Mouse (Mus musculus) midbrain, embryonic 13.5 days (tissue): ENCODE measurements around the gene Trpc4ap. TPM values are rescaled to one million over a fixed set of nuclear protein-coding genes. Genes with fewer than 3 reads are reported as not detected.
"Not testable (repeated sequence)": the region's sequence is repeated elsewhere in the genome, so short reads cannot be mapped to it uniquely, and the experiment has no call there.

ENCODE experiments used
- ATAC-seq: fragments of 200-750 bp; cut with Nextera tagmentation; 2 replicates; pipeline ENCODE4 v1.8.0; 2017; ENCODE audit warnings: mild to moderate bottlenecking, moderate TSS enrichment, moderate library complexity
- H3K27ac ChIP-seq: fragments of 300-500 bp; sonication (generic); 2 replicates; pipeline ENCODE4 v1.5.1; 2015; ENCODE audit warnings: inconsistent platforms, mild to moderate bottlenecking, moderate library complexity
- H3K27me3 ChIP-seq: fragments of 300-500 bp; sonication (generic); 2 replicates; pipeline ENCODE4 v1.6.1; 2015; ENCODE audit warnings: mild to moderate bottlenecking, inconsistent platforms
- H3K36me3 ChIP-seq: fragments of 300-500 bp; sonication (generic); 2 replicates; pipeline ENCODE4 v1.6.1; 2015; ENCODE audit warnings: mild to moderate bottlenecking, inconsistent platforms
- H3K4me1 ChIP-seq: fragments of 300-500 bp; sonication (generic); replicated peaks from 2 replicates; pipeline ENCODE4 v1.6.1; 2015; ENCODE audit warnings: inconsistent platforms
- H3K4me2 ChIP-seq: fragments of 300-500 bp; sonication (generic); replicated peaks from 2 replicates; pipeline ENCODE4 v1.6.1; 2015; ENCODE audit warnings: moderate library complexity, mild to moderate bottlenecking, inconsistent platforms
- H3K4me3 ChIP-seq: fragments of 300-500 bp; sonication (generic); replicated peaks from 2 replicates; pipeline ENCODE4 v1.5.1; 2015; ENCODE audit warnings: mild to moderate bottlenecking, inconsistent platforms
- H3K9ac ChIP-seq: fragments of 300-500 bp; sonication (generic); replicated peaks from 2 replicates; pipeline ENCODE4 v1.6.1; 2015; ENCODE audit warnings: mild to moderate bottlenecking, inconsistent platforms
- H3K9me3 ChIP-seq: fragments of 300-500 bp; sonication (generic); 2 replicates; pipeline ENCODE4 v1.6.1; 2016; ENCODE audit warnings: mild to moderate bottlenecking, inconsistent platforms
- WGBS: fragments of 180-500 bp; shearing (Covaris S2); methylation state at CpG from one replicate; pipeline ENCODE4 v1.1.7; 2015; 5-methylcytosine and 5-hydroxymethylcytosine counted together
- polyA plus RNA-seq: library from polyadenylated mRNA; unstranded; fragments of >200 nt; fragmentation: Nextera tagmentation; extraction: Ambion mirVana; gene quantifications from 2 replicates; pipeline ENCODE4 v1.2.1, GENCODE M21; 2015

The Trpc4ap gene
- polyA plus RNA-seq, result 157 and 169 TPM in 2 replicates

DNA sequence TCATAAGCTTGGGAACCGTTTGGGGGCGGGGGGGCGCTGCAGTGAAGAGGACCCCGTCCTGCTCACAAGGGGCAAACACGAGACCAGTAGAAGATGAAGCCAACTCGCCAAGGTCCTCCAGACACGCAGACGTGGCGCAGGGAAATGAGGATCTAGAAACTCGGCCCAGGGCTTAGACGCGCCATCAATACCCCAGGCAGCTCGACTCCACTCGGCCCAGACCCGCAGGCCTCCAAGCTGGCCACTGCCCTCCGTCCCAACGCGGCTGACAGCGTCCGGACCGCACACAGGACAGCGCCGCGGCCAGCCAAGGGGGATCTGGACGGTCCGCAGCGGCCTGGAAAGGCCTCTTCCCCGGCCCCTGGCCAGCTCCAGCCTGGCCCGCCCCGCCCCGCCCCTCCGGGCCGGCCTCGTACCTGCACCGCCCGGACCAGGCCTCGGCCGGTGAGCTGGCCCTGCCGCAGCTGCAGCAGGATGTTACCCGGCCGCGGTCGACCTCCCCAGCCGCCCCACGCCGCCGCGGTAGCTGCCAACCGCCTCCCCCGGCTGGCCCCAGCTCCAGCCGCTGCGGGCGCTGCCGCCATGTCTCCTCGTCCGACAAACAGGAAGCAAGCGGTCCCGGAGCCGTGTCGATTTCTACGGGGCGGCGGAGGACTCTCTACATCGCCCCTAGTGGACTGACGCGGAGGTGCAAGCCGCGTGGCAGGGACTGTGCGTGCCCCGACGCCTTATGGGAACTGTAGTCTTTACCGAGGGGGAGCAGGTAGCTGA is at the start of gene Trpc4ap:
Gene Trpc4ap, minus strand, starts transcription at position 662 of the 771 bp plus-strand sequence.
- Histone ChIP-seq H3K9me3 (no peaks in the 10 kb centered on the region), H3K4me1 (peaks cover 28% of the 10 kb centered on the region), H3K27ac (peak within 1 kb of the TSS; percentile 94), H3K4me3 (peak within 1 kb of the TSS; percentile 81), H3K4me2 (peak within 1 kb of the TSS; percentile 89), H3K27me3 (no peaks in the 10 kb centered on the region), H3K36me3 (peaks cover 6% of the 10 kb centered on the region), H3K9ac (peak within 1 kb of the TSS; percentile 94)
- ATAC-seq, result peak; percentile 97
- 1% methylated on average over 67 of the region's 72 CpGs for WGBS

GRCm38 (mm10) chr2:155737803-155738202 is 45.6 kb upstream of the Trpc4ap start:
- WGBS, result 68% methylated on average over 9 of the region's 9 CpGs
- H3K27me3 ChIP-seq, result no peaks in the 10 kb centered on the region
- ATAC-seq, result no peak
- no peak overlapping the region for H3K9ac ChIP-seq
- no peak overlapping the region for H3K4me3 ChIP-seq
- H3K4me2 ChIP-seq, result no peak overlapping the region
- H3K36me3 ChIP-seq, result no peaks in the 10 kb centered on the region
- no peaks in the 10 kb centered on the region for H3K9me3 ChIP-seq
- no peaks in the 10 kb centered on the region for H3K4me1 ChIP-seq
- H3K27ac ChIP-seq, result no peak overlapping the region

GRCm38 (mm10) chr2:155736936-155737335 is 44.8 kb upstream of the Trpc4ap start:
- WGBS, result 85% methylated on average over 6 of the region's 6 CpGs
- H3K4me2 ChIP-seq, result no peak overlapping the region
- no peak overlapping the region for H3K9ac ChIP-seq
- H3K27ac ChIP-seq, result no peak overlapping the region
- no peak for ATAC-seq
- H3K9me3 ChIP-seq, result no peaks in the 10 kb centered on the region
- H3K36me3 ChIP-seq, result no peaks in the 10 kb centered on the region
- H3K4me3 ChIP-seq, result no peak overlapping the region
- H3K4me1 ChIP-seq, result no peaks in the 10 kb centered on the region
- H3K27me3 ChIP-seq, result no peaks in the 10 kb centered on the region

DNA sequence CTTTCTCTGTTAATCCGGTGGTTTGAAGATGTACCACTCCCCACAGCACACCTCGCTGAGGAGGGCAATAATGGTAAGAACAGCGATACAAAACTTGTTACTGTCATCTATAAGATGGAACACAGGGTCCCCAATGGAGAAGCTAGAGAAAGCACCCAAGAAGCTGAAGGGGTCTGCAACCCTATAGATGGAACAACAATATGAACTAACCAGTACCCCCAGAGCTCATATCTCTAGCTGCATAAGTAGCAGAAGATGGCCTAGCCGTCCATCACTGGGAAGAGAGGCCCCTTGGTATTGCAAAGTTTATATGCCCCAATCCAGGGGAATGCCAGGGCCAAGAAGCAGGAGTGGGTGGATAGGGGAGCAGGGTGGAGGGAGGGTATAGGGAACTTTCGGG is 43.6 kb upstream of the Trpc4ap start, which contains the start of gene Gm17581:
Gene Gm17581, minus strand, starts transcription at position 101 of the 400 bp plus-strand sequence.
- not testable (repeated sequence) for H3K4me1 ChIP-seq, H3K4me3 ChIP-seq, H3K9ac ChIP-seq, H3K36me3 ChIP-seq, ATAC-seq, H3K4me2 ChIP-seq, H3K27me3 ChIP-seq, H3K27ac ChIP-seq, H3K9me3 ChIP-seq
- 85% methylated on average over 5 of the region's 5 CpGs for WGBS

DNA sequence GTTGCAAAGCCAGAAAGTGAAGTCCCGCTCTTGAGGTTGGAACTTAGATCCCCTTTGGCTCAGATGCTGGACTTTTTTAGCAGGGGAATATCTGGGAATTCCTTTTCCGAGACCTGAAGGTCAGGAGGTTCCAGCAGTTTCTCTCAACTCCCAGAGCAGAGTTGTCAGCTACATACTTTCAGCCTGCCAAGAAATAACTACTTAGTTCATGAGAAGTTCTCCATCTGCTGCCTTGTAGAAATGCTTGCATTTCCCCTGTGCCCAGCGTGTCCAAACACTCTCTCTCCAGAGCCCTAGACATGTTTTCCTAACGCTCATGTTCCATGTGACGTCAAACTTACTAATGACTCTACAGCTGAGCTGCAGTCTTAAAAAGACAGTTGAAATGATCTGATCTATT is 42.9 kb upstream of the Trpc4ap start:
- Histone ChIP-seq H3K27ac (no peak overlapping the region), H3K4me1 (no peaks in the 10 kb centered on the region), H3K36me3 (no peaks in the 10 kb centered on the region), H3K27me3 (no peaks in the 10 kb centered on the region), H3K9me3 (no peaks in the 10 kb centered on the region), H3K4me2 (no peak overlapping the region), H3K4me3 (no peak overlapping the region), H3K9ac (no peak overlapping the region)
- ATAC-seq, result no peak
- 94% methylated on average over 5 of the region's 5 CpGs for WGBS

DNA sequence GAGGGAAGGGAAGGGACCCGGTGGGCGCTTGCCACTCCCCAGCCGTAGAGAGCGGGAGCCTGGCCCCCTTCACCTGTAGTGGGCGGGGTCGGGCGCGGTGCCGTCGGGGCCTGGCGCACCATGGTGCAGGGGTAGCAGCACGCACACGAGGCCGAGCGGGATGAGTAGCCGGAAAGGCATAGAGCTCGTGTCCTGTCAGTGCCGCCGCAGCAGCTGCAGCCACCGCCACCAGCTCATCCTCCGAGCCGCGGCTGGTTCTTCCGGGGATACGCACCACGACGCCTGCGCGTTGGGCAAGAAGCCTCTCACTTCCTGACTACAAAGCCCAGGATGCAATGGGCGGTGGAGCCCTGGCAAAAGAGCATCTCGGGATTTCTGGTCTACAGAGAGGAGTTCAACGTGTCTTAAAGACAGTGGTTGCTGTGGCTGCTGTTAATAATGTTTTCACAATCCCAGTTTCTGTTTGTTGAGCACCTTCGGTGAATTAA is 37.0 kb upstream of the Trpc4ap start, which contains the start of gene Edem2:
Gene Edem2, minus strand, starts transcription at position 318 of the 488 bp plus-strand sequence.
- peak within 1 kb of the TSS; percentile 93 for H3K9ac ChIP-seq
- H3K4me3 ChIP-seq, result peak within 1 kb of the TSS; percentile 88
- H3K27me3 ChIP-seq, result no peaks in the 10 kb centered on the region
- WGBS, result 1% methylated on average over 33 of the region's 33 CpGs
- peaks cover 14% of the 10 kb centered on the region for H3K4me1 ChIP-seq
- H3K4me2 ChIP-seq, result peak within 1 kb of the TSS; percentile 94
- peaks cover 14% of the 10 kb centered on the region for H3K36me3 ChIP-seq
- peak within 1 kb of the TSS; percentile 69 for H3K27ac ChIP-seq
- no peaks in the 10 kb centered on the region for H3K9me3 ChIP-seq
- ATAC-seq, result peak; percentile 98

DNA sequence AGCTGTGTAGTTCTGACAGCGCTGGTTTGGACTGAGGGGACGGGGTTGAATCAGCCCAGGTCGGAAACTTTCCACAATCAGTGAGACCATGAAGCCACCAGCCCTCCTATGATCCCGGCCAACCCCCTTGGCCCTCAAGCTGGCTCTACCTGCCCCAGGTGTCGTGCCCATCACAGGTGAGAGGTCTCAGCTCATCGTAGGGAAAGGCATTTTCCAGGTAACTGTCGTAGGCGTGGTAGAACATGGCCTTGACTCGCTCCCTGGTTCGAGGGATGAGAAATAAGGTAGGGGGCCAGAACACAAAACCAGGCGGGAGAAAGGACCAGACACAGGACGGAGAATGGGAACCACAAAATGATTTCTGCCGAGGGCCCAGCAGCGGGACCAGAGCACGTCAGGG is 36.6 kb upstream of the Trpc4ap start:
- Histone ChIP-seq H3K27me3 (no peaks in the 10 kb centered on the region), H3K9me3 (no peaks in the 10 kb centered on the region), H3K27ac (peak overlapping the region; percentile 69), H3K4me3 (peak overlapping the region; percentile 88), H3K36me3 (peaks cover 15% of the 10 kb centered on the region), H3K9ac (peak overlapping the region; percentile 93), H3K4me1 (peaks cover 14% of the 10 kb centered on the region), H3K4me2 (peak overlapping the region; percentile 94)
- no peak; the same call in 1 of the 2 replicates for ATAC-seq
- WGBS, result 8% methylated on average over 15 of the region's 15 CpGs

DNA sequence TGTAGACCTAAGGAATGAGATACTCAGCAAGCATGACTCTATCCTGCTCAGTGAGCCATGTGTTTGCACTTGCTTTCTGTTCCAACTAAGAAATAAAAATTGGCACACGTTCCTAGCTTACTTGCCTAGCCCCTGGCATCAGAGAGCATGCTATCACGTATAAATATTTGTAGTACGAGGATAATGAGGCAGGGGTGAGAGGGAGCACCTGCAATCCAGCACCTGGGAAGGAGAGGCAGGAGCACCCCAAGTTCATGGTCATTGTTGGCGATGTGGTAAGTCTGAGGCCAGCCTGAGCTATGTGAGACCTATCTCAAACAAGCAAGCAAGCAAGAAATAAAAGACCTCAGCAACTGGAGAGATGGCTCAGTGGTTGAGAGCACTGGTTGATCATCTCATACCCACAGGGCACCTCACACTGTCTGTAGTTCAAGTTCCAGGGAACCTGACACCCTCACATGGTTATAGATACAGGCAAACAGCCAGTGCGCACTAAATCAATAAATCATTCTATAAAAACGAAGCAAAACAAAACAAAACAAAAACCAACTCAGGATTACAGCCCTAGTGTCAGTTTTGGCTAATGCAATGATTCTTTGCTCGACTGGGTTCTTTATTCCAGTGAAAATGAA is 35.7 kb upstream of the Trpc4ap start:
- H3K4me3 ChIP-seq, result peak overlapping the region; percentile 88

DNA sequence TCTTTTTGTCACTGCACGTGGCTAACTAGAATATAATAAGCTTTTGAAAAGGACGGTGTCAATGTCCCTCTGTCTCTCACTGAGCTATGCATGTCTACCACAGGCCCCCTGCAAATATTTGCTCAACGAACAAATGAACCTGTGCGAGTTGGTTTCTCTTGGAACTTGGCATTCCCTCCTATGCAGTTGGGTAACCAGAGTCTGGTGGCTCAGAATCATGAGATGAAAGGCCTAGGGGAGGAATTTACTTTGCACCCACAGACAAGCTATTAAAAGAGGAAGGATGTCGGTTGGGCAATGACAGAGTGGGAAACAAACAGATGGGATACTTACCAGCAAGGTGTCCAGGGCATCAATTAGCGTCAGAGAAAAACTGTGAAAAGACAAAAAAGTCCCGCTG is 34.1 kb upstream of the Trpc4ap start:
- no peak for ATAC-seq
- 90% methylated on average over 7 of the region's 7 CpGs for WGBS
- Histone ChIP-seq H3K36me3 (peaks cover 40% of the 10 kb centered on the region), H3K4me3 (no peak overlapping the region), H3K4me2 (no peak overlapping the region), H3K9me3 (no peaks in the 10 kb centered on the region), H3K27ac (no peak overlapping the region), H3K27me3 (no peaks in the 10 kb centered on the region), H3K4me1 (peaks cover 14% of the 10 kb centered on the region), H3K9ac (no peak overlapping the region)

More for the DNA sequence above, 35.7 kb upstream of the Trpc4ap start:
- H3K4me2 ChIP-seq, result peak overlapping the region; percentile 94
- H3K4me1 ChIP-seq, result peaks cover 14% of the 10 kb centered on the region
- no peak overlapping the region for H3K27ac ChIP-seq
- 0 out of 2 replicates have a peak overlapping the region, but pooled peaks have one; percentile 5 for H3K9ac ChIP-seq
- 85% methylated on average over 7 of the region's 7 CpGs for WGBS
- H3K27me3 ChIP-seq, result no peaks in the 10 kb centered on the region
- H3K36me3 ChIP-seq, result peaks cover 24% of the 10 kb centered on the region
- no peak for ATAC-seq
- no peaks in the 10 kb centered on the region for H3K9me3 ChIP-seq

GRCm38 (mm10) chr2:155724526-155724925 is 32.3 kb upstream of the Trpc4ap start:
- Histone ChIP-seq H3K4me2 (no peak overlapping the region), H3K4me3 (no peak overlapping the region), H3K36me3 (peaks cover 51% of the 10 kb centered on the region), H3K27me3 (no peaks in the 10 kb centered on the region), H3K9me3 (no peaks in the 10 kb centered on the region), H3K9ac (no peak overlapping the region), H3K27ac (no peak overlapping the region), H3K4me1 (peaks cover 14% of the 10 kb centered on the region)
- no peak for ATAC-seq
- 91% methylated on average over 6 of the region's 6 CpGs for WGBS

- Histone ChIP-seq H3K9me3 (no peaks in the 10 kb centered on the region), H3K9ac (no peak overlapping the region), H3K4me3 (no peak overlapping the region), H3K4me1 (peaks cover 14% of the 10 kb centered on the region), H3K4me2 (no peak overlapping the region), H3K27me3 (no peaks in the 10 kb centered on the region), H3K27ac (no peak overlapping the region), H3K36me3 (peaks cover 56% of the 10 kb centered on the region)
- 88% methylated on average over 5 of the region's 5 CpGs for WGBS
- no peak for ATAC-seq
Observed at GRCm38 (mm10) chr2:155724036-155724435, 31.9 kb upstream of the Trpc4ap start.

DNA sequence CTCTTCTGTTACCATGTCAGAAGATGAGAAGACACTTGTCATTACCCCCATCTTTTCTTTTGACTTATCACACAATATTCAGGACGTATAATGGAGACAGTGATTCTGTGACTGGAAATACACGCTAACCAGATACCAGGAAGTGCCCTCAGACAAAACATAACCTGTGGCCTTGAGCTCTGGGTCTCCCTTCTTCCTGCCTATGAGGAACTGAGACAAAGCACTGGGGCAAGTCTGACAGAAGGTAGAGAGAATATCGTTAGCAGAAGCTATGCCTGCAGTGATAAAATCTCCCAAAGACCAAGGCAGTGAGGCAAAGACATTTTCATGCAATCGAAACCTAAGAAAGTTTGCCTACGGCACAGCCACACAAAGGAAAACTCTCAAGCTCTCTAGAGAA is 28.4 kb upstream of the Trpc4ap start:
- no peak for ATAC-seq
- no peaks in the 10 kb centered on the region for H3K27me3 ChIP-seq
- H3K9me3 ChIP-seq, result no peaks in the 10 kb centered on the region
- H3K27ac ChIP-seq, result no peak overlapping the region
- no peak overlapping the region for H3K4me2 ChIP-seq
- H3K4me3 ChIP-seq, result no peak overlapping the region
- no peak overlapping the region for H3K9ac ChIP-seq
- H3K4me1 ChIP-seq, result no peaks in the 10 kb centered on the region
- 94% methylated on average over 5 of the region's 5 CpGs for WGBS
- peaks cover 82% of the 10 kb centered on the region for H3K36me3 ChIP-seq
